Mouse (Mus musculus): Measurements from ENCODE around the gene Csf1.

The Csf1 gene

DNA sequence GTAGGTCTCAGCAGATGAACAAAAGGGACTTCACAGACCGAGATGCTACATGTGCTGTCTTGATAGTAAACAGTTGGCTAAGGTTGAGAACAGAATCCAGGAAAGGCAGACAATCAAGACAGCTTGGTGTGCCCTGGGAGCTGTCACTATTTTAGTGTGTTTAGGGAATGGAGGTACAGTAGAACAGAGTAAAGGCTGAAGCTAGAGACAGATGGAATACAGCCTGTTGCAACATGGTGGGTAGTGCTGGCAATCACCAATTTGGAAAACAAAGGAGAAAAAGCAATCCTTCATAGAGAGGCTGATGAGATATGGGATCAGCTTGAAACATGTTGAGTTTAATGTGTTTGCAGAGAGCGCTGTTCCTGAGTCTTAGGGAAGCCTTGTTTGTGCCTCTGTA lies 59.6 kb downstream of the Csf1 start:
- DNase-seq, result no peak

- no peak for DNase-seq
Observed at GRCm38 (mm10) chr3:107696910-107697309, 63.4 kb downstream of the Csf1 start.

GRCm38 (mm10) chr3:107695948-107696881 lies 64.1 kb downstream of the Csf1 start, which contains the start of gene Ahcyl1:
Ahcyl1 (minus strand) TSS chr3:107696560.
- DNase-seq, result peak; percentile 99

DNA sequence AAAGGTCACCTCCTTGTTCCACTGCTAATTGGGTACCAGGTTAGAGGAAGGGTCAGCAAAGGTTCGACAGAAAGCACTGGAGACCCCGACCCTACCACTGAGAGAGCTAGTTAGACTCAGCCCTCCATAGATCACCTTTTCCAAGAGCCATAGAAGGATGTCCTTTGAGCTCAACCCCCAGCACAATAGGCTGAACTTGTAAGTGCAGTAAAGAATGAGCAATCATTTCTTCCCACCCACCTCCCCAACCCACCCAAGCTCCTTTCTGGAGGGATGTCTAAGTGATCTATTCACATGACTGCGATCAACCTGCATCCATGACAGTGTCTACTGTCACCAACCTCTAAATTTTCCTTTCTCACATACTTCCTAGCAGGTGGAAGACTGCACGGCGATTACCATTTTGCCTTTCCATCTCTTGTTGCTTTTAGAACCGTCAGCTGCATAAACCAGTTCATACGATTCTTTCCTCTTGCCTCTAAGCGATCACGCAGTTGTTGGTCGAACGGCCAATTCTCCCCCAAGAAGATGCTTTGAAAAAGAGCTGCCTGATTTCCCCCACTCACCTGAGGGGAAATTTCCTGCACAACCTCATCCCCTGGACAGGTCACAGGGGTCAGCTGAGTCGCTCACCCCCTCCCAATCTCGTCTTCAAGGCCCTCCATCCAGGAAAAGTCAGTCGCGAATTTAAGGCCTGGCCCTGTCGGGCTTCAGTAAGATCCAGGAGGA lies 64.9 kb downstream of the Csf1 start:
- DNase-seq, result no peak

- no peak for DNase-seq
Observed at GRCm38 (mm10) chr3:107694256-107694900, 65.9 kb downstream of the Csf1 start.

All from cerebellum, postnatal 14 days (tissue).